Mouse (Mus musculus) hindbrain, embryonic 12.5 days (tissue): ENCODE data around the gene Npm1. TPM values are rescaled to one million over a fixed set of nuclear protein-coding genes. Genes with fewer than 3 reads are reported as not detected.

Experiments used
- ATAC-seq: fragments of 200-750 bp; cut with Nextera tagmentation; 2 replicates; pipeline ENCODE4 v1.8.0; 2017; ENCODE audit warnings: moderate TSS enrichment; ENCODE audit not compliant: low FRiP score
- H3K27ac ChIP-seq: fragments of 300-500 bp; sonication (generic); 2 replicates; pipeline ENCODE4 v1.5.1; 2016; ENCODE audit warnings: mild to moderate bottlenecking
- H3K27me3 ChIP-seq: fragments of 300-500 bp; sonication (generic); 2 replicates; pipeline ENCODE4 v1.6.1; 2016; ENCODE audit warnings: mild to moderate bottlenecking
- H3K36me3 ChIP-seq: fragments of 300-500 bp; sonication (generic); 2 replicates; pipeline ENCODE4 v1.6.1; 2016; ENCODE audit warnings: mild to moderate bottlenecking
- H3K4me1 ChIP-seq: fragments of 300-500 bp; sonication (generic); 2 replicates; pipeline ENCODE4 v1.6.1; 2016
- H3K4me2 ChIP-seq: fragments of 300-500 bp; sonication (generic); replicated peaks from 2 replicates; pipeline ENCODE4 v1.6.1; 2016; ENCODE audit warnings: mild to moderate bottlenecking
- H3K4me3 ChIP-seq: fragments of 300-500 bp; sonication (generic); 2 replicates; pipeline ENCODE4 v1.5.1; 2016; ENCODE audit warnings: mild to moderate bottlenecking
- H3K9ac ChIP-seq: fragments of 300-500 bp; sonication (generic); 2 replicates; pipeline ENCODE4 v1.6.1; 2016; ENCODE audit warnings: mild to moderate bottlenecking, moderate library complexity
- H3K9me3 ChIP-seq: fragments of 300-500 bp; sonication (generic); replicated peaks from 2 replicates; pipeline ENCODE4 v1.6.1; 2016; ENCODE audit warnings: mild to moderate bottlenecking
- WGBS: fragments of 180-500 bp; shearing (Covaris S2); methylation state at CpG from one replicate; pipeline ENCODE4 v1.1.7; 2016; 5-methylcytosine and 5-hydroxymethylcytosine counted together
- polyA plus RNA-seq: library from polyadenylated mRNA; unstranded; fragments of >200 nt; fragmentation: Nextera tagmentation; extraction: Ambion mirVana; gene quantifications from 2 replicates; pipeline ENCODE4 v1.2.1, GENCODE M21; 2016

Npm1 gene
- polyA plus RNA-seq, 1 experiment from 2014 or later: 624 TPM

GRCm38 (mm10) chr11:33138686-33139085, 24.3 kb downstream of the Npm1 start:
- ATAC-seq: no peak
- no peak overlapping the region for H3K4me3 ChIP-seq
- WGBS: 90% methylated on average over 5 of the region's 5 CpGs
- peaks cover 10% of the 10 kb centered on the region for H3K4me1 ChIP-seq
- H3K9me3 ChIP-seq: no peaks in the 10 kb centered on the region
- no peak overlapping the region for H3K9ac ChIP-seq
- no peaks in the 10 kb centered on the region for H3K36me3 ChIP-seq
- peaks cover 13% of the 10 kb centered on the region for H3K27me3 ChIP-seq
- H3K4me2 ChIP-seq: no peak overlapping the region
- no peak overlapping the region for H3K27ac ChIP-seq

- no peak overlapping the region for H3K4me3 ChIP-seq
- 85% methylated on average over 8 of the region's 8 CpGs for WGBS
- no peak overlapping the region for H3K4me2 ChIP-seq
- H3K9ac ChIP-seq: no peak overlapping the region
- peaks cover 15% of the 10 kb centered on the region for H3K4me1 ChIP-seq
- ATAC-seq: no peak
- no peaks in the 10 kb centered on the region for H3K36me3 ChIP-seq
- no peak overlapping the region for H3K27ac ChIP-seq
- no peaks in the 10 kb centered on the region for H3K27me3 ChIP-seq
- no peaks in the 10 kb centered on the region for H3K9me3 ChIP-seq
Observed at GRCm38 (mm10) chr11:33134391-33134986, 28.5 kb downstream of the Npm1 start.

- no peak overlapping the region for H3K4me3 ChIP-seq
- peaks cover 15% of the 10 kb centered on the region for H3K4me1 ChIP-seq
- H3K27ac ChIP-seq: peak overlapping the region; percentile 19; the same call in 1 of the 2 replicates
- ATAC-seq: peak; percentile 62
- H3K9ac ChIP-seq: no peak overlapping the region
- 48% methylated on average over 8 of the region's 8 CpGs for WGBS
- no peaks in the 10 kb centered on the region for H3K27me3 ChIP-seq
- H3K36me3 ChIP-seq: no peaks in the 10 kb centered on the region
- no peak overlapping the region for H3K4me2 ChIP-seq
- H3K9me3 ChIP-seq: 0 out of 2 replicates have a peak, but pooled peaks cover 4% of the 10 kb centered on the region
Observed at GRCm38 (mm10) chr11:33132619-33133338, 30.2 kb downstream of the Npm1 start.

DNA sequence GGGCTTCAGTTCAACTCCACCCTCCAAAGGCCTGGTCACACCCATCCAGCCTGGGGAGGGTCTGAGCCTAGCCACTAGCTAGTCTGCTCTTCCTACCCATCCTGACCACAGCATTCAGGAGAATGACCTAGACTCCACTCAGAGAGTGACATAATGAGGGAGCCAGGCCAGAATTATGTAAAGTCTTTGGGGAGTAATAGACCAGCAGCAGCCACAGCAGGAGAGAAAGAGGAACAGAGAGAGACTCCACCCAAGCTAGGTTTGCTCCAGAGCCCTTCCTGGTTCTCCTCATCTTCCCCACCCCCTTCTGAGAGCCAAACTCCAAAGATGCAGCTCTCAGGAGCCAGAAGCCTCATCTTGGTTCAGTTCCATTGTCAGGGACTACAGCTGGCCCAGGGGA, 35.9 kb downstream of the Npm1 start:
- H3K27ac ChIP-seq: no peak overlapping the region
- peaks cover 7% of the 10 kb centered on the region for H3K27me3 ChIP-seq
- H3K4me3 ChIP-seq: no peak overlapping the region
- H3K4me1 ChIP-seq: peaks cover 12% of the 10 kb centered on the region
- 0 out of 2 replicates have a peak, but pooled peaks cover 4% of the 10 kb centered on the region for H3K9me3 ChIP-seq
- H3K4me2 ChIP-seq: no peak overlapping the region
- no peak for ATAC-seq
- H3K9ac ChIP-seq: no peak overlapping the region
- H3K36me3 ChIP-seq: no peaks in the 10 kb centered on the region

DNA sequence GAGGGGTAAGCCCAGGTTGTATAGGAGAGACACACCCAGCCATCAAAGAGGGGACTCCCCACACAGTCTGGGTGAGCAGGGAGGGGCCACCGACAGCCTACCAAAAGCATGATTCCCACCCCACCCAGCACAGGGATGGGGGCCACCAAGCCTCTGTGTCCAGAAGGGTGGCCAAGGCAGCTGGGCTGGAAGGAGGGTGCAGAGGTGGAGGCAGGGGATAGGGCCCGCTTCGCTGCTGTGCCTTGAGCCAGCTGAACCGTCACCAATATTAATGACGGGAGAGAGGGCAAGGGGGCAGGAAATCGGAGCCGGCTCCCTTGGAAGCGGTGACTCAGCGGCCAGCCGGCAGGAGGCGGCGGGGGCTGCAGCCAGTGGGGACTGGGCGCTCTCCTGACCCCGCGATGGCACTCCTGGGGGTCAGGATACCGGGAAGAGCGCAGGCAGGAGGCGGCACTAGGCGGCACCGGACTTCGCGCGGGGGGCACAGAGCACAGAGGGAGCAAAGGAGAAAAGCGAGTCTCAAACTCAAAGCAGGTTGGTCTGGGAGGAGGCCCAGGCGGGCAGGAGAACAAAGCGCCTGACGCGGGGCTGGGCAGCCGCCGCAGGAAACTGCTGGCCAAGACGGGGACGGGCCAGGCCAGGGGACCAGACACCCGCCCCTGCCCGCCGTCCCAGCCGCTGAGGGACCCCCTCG, 40.3 kb downstream of the Npm1 start:
- Histone ChIP-seq H3K9ac (peak overlapping the region; percentile 53), H3K4me2 (peak overlapping the region; percentile 55), H3K4me1 (peaks cover 10% of the 10 kb centered on the region), H3K9me3 (no peaks in the 10 kb centered on the region), H3K27me3 (peaks cover 7% of the 10 kb centered on the region), H3K36me3 (no peaks in the 10 kb centered on the region), H3K27ac (no peak overlapping the region), H3K4me3 (peak overlapping the region; percentile 32)
- 1% methylated on average over 37 of the region's 37 CpGs for WGBS
- peak; percentile 63 for ATAC-seq

- no peak for ATAC-seq
- Histone ChIP-seq H3K4me2 (no peak overlapping the region), H3K36me3 (no peaks in the 10 kb centered on the region), H3K4me3 (no peak overlapping the region), H3K27me3 (peaks cover 7% of the 10 kb centered on the region), H3K4me1 (peaks cover 10% of the 10 kb centered on the region), H3K27ac (no peak overlapping the region), H3K9me3 (no peaks in the 10 kb centered on the region), H3K9ac (no peak overlapping the region)
- 68% methylated on average over 8 of the region's 8 CpGs for WGBS
Observed at GRCm38 (mm10) chr11:33119556-33119955, 43.5 kb downstream of the Npm1 start.

GRCm38 (mm10) chr11:33119116-33119515, 43.9 kb downstream of the Npm1 start:
- Histone ChIP-seq H3K36me3 (no peaks in the 10 kb centered on the region), H3K27me3 (peaks cover 7% of the 10 kb centered on the region), H3K4me2 (no peak overlapping the region), H3K27ac (no peak overlapping the region), H3K9me3 (no peaks in the 10 kb centered on the region), H3K4me1 (peaks cover 10% of the 10 kb centered on the region), H3K9ac (no peak overlapping the region), H3K4me3 (no peak overlapping the region)
- 81% methylated on average over 7 of the region's 7 CpGs for WGBS
- ATAC-seq: no peak

- ATAC-seq: no peak
- 75% methylated on average over 6 of the region's 6 CpGs for WGBS
Observed at GRCm38 (mm10) chr11:33118480-33118879, 44.5 kb downstream of the Npm1 start.

GRCm38 (mm10) chr11:33115796-33116195, 47.2 kb downstream of the Npm1 start:
- Histone ChIP-seq H3K9me3 (no peaks in the 10 kb centered on the region), H3K4me2 (no peak overlapping the region), H3K27ac (no peak overlapping the region), H3K36me3 (no peaks in the 10 kb centered on the region), H3K4me1 (0 out of 2 replicates have a peak, but pooled peaks cover 3% of the 10 kb centered on the region), H3K27me3 (no peaks in the 10 kb centered on the region), H3K9ac (no peak overlapping the region), H3K4me3 (no peak overlapping the region)
- ATAC-seq: no peak
- WGBS: 91% methylated on average over 3 of the region's 3 CpGs

More at GRCm38 (mm10) chr11:33118480-33118879, 44.5 kb downstream of the Npm1 start:
- Histone ChIP-seq H3K4me3 (no peak overlapping the region), H3K9me3 (no peaks in the 10 kb centered on the region), H3K27ac (no peak overlapping the region), H3K27me3 (peaks cover 2% of the 10 kb centered on the region; the same call in 1 of the 2 replicates), H3K4me2 (no peak overlapping the region), H3K9ac (no peak overlapping the region), H3K4me1 (peaks cover 10% of the 10 kb centered on the region), H3K36me3 (no peaks in the 10 kb centered on the region)

DNA sequence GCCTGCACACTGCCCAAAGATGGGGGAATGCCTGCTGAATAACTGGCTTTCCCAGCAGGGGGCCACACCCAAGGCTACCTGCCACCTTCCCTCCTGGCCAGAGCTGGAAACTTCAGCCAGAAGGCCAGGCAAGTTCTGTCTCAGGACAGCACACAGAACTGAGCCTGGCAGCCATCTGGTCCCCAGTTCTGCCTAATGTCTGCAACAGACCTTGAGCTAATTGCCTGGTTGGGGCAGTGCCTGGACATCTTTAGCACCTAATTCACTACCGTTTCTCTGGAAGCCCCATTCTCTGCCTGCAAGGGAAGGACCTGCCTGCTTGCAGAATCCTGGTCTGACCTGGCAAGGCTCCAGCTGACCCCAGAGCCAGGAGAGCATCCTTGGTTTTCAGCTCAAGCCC, 50.6 kb downstream of the Npm1 start:
- Histone ChIP-seq H3K36me3 (no peaks in the 10 kb centered on the region), H3K9ac (no peak overlapping the region), H3K4me3 (no peak overlapping the region), H3K9me3 (no peaks in the 10 kb centered on the region), H3K4me1 (0 out of 2 replicates have a peak, but pooled peaks cover 3% of the 10 kb centered on the region), H3K27me3 (no peaks in the 10 kb centered on the region), H3K27ac (no peak overlapping the region), H3K4me2 (no peak overlapping the region)
- 33% methylated on average over 1 of the region's 1 CpGs for WGBS
- ATAC-seq: no peak

DNA sequence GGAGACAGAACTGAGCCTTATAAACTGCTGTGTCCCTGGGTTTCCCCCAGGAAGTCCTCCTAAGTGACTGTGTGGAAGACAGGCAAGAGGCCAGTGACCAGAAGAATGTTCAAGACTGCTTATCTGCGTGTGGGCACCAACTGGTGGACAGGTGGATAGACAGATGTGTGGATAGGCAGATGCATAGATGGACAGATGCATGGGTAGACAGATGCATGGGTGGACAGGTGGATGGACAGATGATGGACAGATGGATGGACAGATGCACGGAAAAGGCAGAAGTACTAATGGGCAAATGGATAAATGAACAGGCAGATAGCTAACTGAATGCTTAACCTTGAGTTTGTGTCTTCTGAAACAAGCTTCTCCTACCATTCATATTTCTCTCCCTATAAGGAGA, 52.9 kb downstream of the Npm1 start:
- Histone ChIP-seq H3K4me2 (no peak overlapping the region), H3K36me3 (no peaks in the 10 kb centered on the region), H3K4me1 (0 out of 2 replicates have a peak, but pooled peaks cover 3% of the 10 kb centered on the region), H3K9me3 (no peaks in the 10 kb centered on the region), H3K4me3 (no peak overlapping the region), H3K27ac (no peak overlapping the region), H3K9ac (no peak overlapping the region), H3K27me3 (no peaks in the 10 kb centered on the region)
- WGBS: 80% methylated on average over 2 of the region's 2 CpGs
- no peak for ATAC-seq

GRCm38 (mm10) chr11:33107540-33107939, 55.5 kb downstream of the Npm1 start:
- H3K4me3 ChIP-seq: no peak overlapping the region
- H3K36me3 ChIP-seq: no peaks in the 10 kb centered on the region
- H3K27me3 ChIP-seq: no peaks in the 10 kb centered on the region
- no peak overlapping the region for H3K4me2 ChIP-seq
- no peak for ATAC-seq
- WGBS: 49% methylated on average over 3 of the region's 3 CpGs
- H3K9ac ChIP-seq: no peak overlapping the region
- no peak overlapping the region for H3K27ac ChIP-seq
- H3K4me1 ChIP-seq: peaks cover 9% of the 10 kb centered on the region
- no peaks in the 10 kb centered on the region for H3K9me3 ChIP-seq
